Comparison of ENCODE assay signal across 22 mouse cellular contexts in genomic region chr2:138273404-138274073, GRCm38 (mm10). TPM values are rescaled to one million over a fixed set of nuclear protein-coding genes. Genes with fewer than 3 reads are reported as not detected.
A peak's percentile ranks its signal among the peaks of the same experiment; 100 is the strongest.
DNase-seq lines count a peak whose midpoint lies in the region; ATAC-seq and TF ChIP-seq lines count a peak whose summit lies in the region.
"Had no signal": no experiment of that assay in that cellular context is flagged by ENCODE, and none has a peak within 500 bp of the region (broad histone marks: within the 10 kb centered on the region; RNA-seq: fewer than 3 reads in every experiment).

No protein-coding gene starts in this region.

- H3K4me1 ChIP-seq in lung, embryonic 16.5 days (replicated peaks; ENCODE audit: control insufficient read depth, insufficient read depth, low read length) = peaks cover 49% of the 10 kb centered on the region
- peaks cover 5% of the 10 kb centered on the region; the same call in 1 of the 2 replicates for H3K4me1 ChIP-seq in intestine, postnatal 0 days (replicated peaks; ENCODE audit: control insufficient read depth, insufficient read depth, low read length)
- peaks cover 9% of the 10 kb centered on the region for H3K4me1 ChIP-seq in stomach, postnatal 0 days (replicated peaks; ENCODE audit: control insufficient read depth, insufficient read depth)

- no peaks in the 10 kb centered on the region for H3K27me3 ChIP-seq in lung, embryonic 16.5 days (ENCODE audit: control insufficient read depth, insufficient read depth, low read depth, low read length)
- H3K27me3 ChIP-seq in intestine, postnatal 0 days (replicated peaks; ENCODE audit: control insufficient read depth, insufficient read depth, low read length) = no peaks in the 10 kb centered on the region
- no peaks in the 10 kb centered on the region for H3K27me3 ChIP-seq in stomach, postnatal 0 days (ENCODE audit: control insufficient read depth, insufficient read depth, low read length)
- H3K27me3 ChIP-seq: CH12.LX; embryonic facial prominence, embryonic 13.5 days; forebrain, embryonic 13.5 days; hindbrain, embryonic 12.5 days; Patski had no signal

- ATAC-seq in lung, embryonic 16.5 days (ENCODE audit: low read depth) = no peak
- no peak for ATAC-seq in intestine, postnatal 0 days
- ATAC-seq in stomach, postnatal 0 days (ENCODE audit: low FRiP score, low TSS enrichment) = peak; percentile 76
- ATAC-seq in erythroid progenitor cell, adult 5-6 weeks (replicated peaks; ENCODE audit: low FRiP score, poor library complexity, severe bottlenecking) = no peak
- ATAC-seq: activated CD4-positive, CD25-positive, alpha-beta regulatory T cell, adult 4 months; forebrain, embryonic 13.5 days; forebrain, postnatal 0 days; Patski had no signal

- H3K4me2 ChIP-seq in lung, embryonic 16.5 days (ENCODE audit: low read depth, low read length) = no peak overlapping the region
- 0 out of 2 replicates have a peak overlapping the region, but pooled peaks have one; percentile 4 for H3K4me2 ChIP-seq in intestine, postnatal 0 days (replicated peaks; ENCODE audit: low read depth)
- H3K4me2 ChIP-seq in stomach, postnatal 0 days (replicated peaks; ENCODE audit: low read depth) = peak overlapping the region; percentile 5; the same call in 1 of the 2 replicates
- H3K4me2 ChIP-seq: embryonic facial prominence, embryonic 13.5 days; forebrain, embryonic 13.5 days; hindbrain, embryonic 12.5 days had no signal

- TF ChIP-seq EP300 in stomach, postnatal 0 days (optimal IDR thresholded peaks at IDR 0.05) = peak; percentile 75

- no peak overlapping the region for H3K9ac ChIP-seq in lung, embryonic 16.5 days (ENCODE audit: low read length)
- H3K9ac ChIP-seq in intestine, postnatal 0 days (ENCODE audit: low read depth, low read length) = no peak overlapping the region
- H3K9ac ChIP-seq in stomach, postnatal 0 days (ENCODE audit: low read length) = no peak overlapping the region
- H3K9ac ChIP-seq: embryonic facial prominence, embryonic 13.5 days; forebrain, embryonic 13.5 days; forebrain, postnatal 0 days; hindbrain, embryonic 12.5 days had no signal

- no peaks in the 10 kb centered on the region for H3K36me3 ChIP-seq in lung, embryonic 16.5 days (ENCODE audit: control insufficient read depth, insufficient read depth, low read length)
- no peaks in the 10 kb centered on the region for H3K36me3 ChIP-seq in intestine, postnatal 0 days (ENCODE audit: control insufficient read depth, insufficient read depth)
- no peaks in the 10 kb centered on the region for H3K36me3 ChIP-seq in stomach, postnatal 0 days (ENCODE audit: control insufficient read depth, insufficient read depth, low read length)
- H3K36me3 ChIP-seq: embryonic facial prominence, embryonic 13.5 days; heart, embryonic 10.5 days; hindbrain, embryonic 12.5 days had no signal

- no peak overlapping the region for H3K4me3 ChIP-seq in lung, embryonic 16.5 days (ENCODE audit: low read length)
- H3K4me3 ChIP-seq in intestine, postnatal 0 days (ENCODE audit: low read depth, low read length) = no peak overlapping the region
- no peak overlapping the region for H3K4me3 ChIP-seq in stomach, postnatal 0 days (ENCODE audit: low read depth, low read length)
- H3K4me3 ChIP-seq: embryonic facial prominence, embryonic 13.5 days; forebrain, embryonic 13.5 days; heart, embryonic 10.5 days; hindbrain, embryonic 12.5 days had no signal

- no peaks in the 10 kb centered on the region for H3K9me3 ChIP-seq in lung, embryonic 16.5 days (ENCODE audit: control insufficient read depth, low read length)
- H3K9me3 ChIP-seq in intestine, postnatal 0 days (ENCODE audit: control insufficient read depth) = no peaks in the 10 kb centered on the region
- H3K9me3 ChIP-seq in stomach, postnatal 0 days (ENCODE audit: control insufficient read depth, low read length) = no peaks in the 10 kb centered on the region
- H3K9me3 ChIP-seq: embryonic facial prominence, embryonic 13.5 days; forebrain, embryonic 13.5 days; heart, embryonic 10.5 days; hindbrain, embryonic 12.5 days had no signal

- DNase-seq in lung, adult 18-20 months = no peak
- peak; percentile 83 for DNase-seq in gonadal fat pad, adult 2 months (ENCODE audit: low read depth)
- DNase-seq in stomach, postnatal 0 days (ENCODE audit: low spot score) = peak; percentile 49
- DNase-seq: adrenal gland, postnatal 14 days; cerebellum, adult 11-12 months; cerebellum, adult 9-11 months; cerebellum, postnatal 36 days; forebrain, postnatal 0 days; gastrocnemius, postnatal 36 days; heart, adult 18-20 months; heart, postnatal 10 days; heart, postnatal 4 days had no signal

- TF ChIP-seq CTCF in intestine, postnatal 0 days (IDR thresholded peaks at IDR 0.05; ENCODE audit: low read depth) = no peak
- TF ChIP-seq CTCF in stomach, postnatal 0 days (IDR thresholded peaks at IDR 0.05; ENCODE audit: low read depth) = no peak

- H3K27ac ChIP-seq in lung, embryonic 16.5 days (ENCODE audit: low read length) = peak overlapping the region; percentile 20; the same call in 1 of the 2 replicates
- no peak overlapping the region for H3K27ac ChIP-seq in intestine, postnatal 0 days (ENCODE audit: low read depth, low read length)
- peak overlapping the region; percentile 90 for H3K27ac ChIP-seq in stomach, postnatal 0 days (replicated peaks)
- H3K27ac ChIP-seq: embryonic facial prominence, embryonic 13.5 days; forebrain, embryonic 13.5 days; heart, embryonic 10.5 days; hindbrain, embryonic 12.5 days had no signal

- 75% methylated on average over 9 of the region's 9 CpGs for WGBS in lung, embryonic 16.5 days
- 67% methylated on average over 9 of the region's 9 CpGs for WGBS in intestine, postnatal 0 days
- WGBS in stomach, postnatal 0 days = 48% methylated on average over 9 of the region's 9 CpGs

RNA-seq across cellular contexts. Expression of gene Btbd3, which starts 17.2 kb away (rescaled TPM):
- polyA plus RNA-seq in lung, embryonic 16.5 days (2015; fragmentation: Nextera tagmentation; extraction: Ambion mirVana) = 52.8 and 54.3 TPM in 2 replicates
- 11.4 and 13.5 TPM in 2 replicates for polyA plus RNA-seq in gonadal fat pad, adult 2 months (2012; rRNA removed)
- 10.6 and 11.4 TPM in 2 replicates for polyA plus RNA-seq in intestine, postnatal 0 days (2015; fragmentation: Nextera tagmentation; extraction: Ambion mirVana)
- polyA plus RNA-seq in stomach, postnatal 0 days (2015; fragmentation: Nextera tagmentation; extraction: Ambion mirVana) = 23.7 and 24.7 TPM in 2 replicates
- total RNA-seq in erythroid progenitor cell, adult 5-6 weeks (2015; ENCODE audit: low replicate concordance) = not detected in 2 replicates
- not detected in 2 replicates for total RNA-seq in erythroid progenitor cell, adult 5-6 weeks (2017; ENCODE audit: low replicate concordance)
- total RNA-seq: CH12.LX had no signal
- polyA plus RNA-seq: activated CD4-positive, CD25-positive, alpha-beta regulatory T cell, adult 4 months had no signal

Comparison
In these comparisons a context has a peak if more than half of its experiments do, and no peak if none do; other contexts are left out.
1. DNase-seq: peak in gonadal fat pad, adult 2 months (single experiment) and stomach, postnatal 0 days (single experiment); none in lung, adult 18-20 months (0 of 2).